Comparison of ENCODE assay signal across 16 mouse cellular contexts in the genomic region with DNA sequence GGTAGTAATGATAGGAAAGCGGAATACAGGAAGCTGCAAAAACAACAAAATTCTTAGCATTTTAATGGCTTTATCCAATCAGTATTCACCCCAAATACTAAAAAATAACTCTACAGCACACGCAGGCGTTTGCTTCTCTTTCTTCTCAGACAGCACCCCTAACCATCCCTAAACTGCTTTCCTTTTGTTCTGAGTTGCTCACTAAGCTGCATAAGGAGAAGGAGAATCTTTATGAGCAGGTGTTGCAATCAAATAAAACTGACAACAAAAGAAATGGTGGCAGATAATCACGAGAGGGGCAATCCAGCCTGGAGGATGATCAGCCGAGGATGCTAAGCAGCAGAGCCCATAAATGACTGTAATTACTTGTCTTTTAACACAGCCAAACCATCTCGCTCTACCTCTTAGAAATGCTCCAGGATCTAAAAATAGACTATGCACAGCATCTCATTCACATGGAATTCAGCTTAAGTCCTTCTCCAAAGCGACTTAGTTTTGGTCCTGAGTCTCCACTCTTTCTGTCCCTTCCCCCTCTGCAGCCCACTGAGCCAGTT. TPM values are rescaled to one million over a fixed set of nuclear protein-coding genes. Genes with fewer than 3 reads are reported as not detected.
DNase-seq lines count a peak whose midpoint lies in the region; ATAC-seq lines count a peak whose summit lies in the region.
"Had no signal": no experiment of that assay in that cellular context is flagged by ENCODE, and none has a peak within 500 bp of the region (broad histone marks: within the 10 kb centered on the region; RNA-seq: fewer than 3 reads in every experiment).

No protein-coding gene starts in this region.

- no peaks in the 10 kb centered on the region for H3K27me3 ChIP-seq in intestine, embryonic 16.5 days (replicated peaks; ENCODE audit: control insufficient read depth, insufficient read depth, low read length)
- no peaks in the 10 kb centered on the region for H3K27me3 ChIP-seq in intestine, embryonic 15.5 days (replicated peaks)
- H3K27me3 ChIP-seq in limb, embryonic 10.5 days (ENCODE audit: low read depth, poor library complexity, severe bottlenecking), result no peaks in the 10 kb centered on the region
- H3K27me3 ChIP-seq: hindbrain, embryonic 12.5 days had no signal

- no peak overlapping the region for H3K4me3 ChIP-seq in intestine, embryonic 16.5 days (ENCODE audit: low read length)
- H3K4me3 ChIP-seq in intestine, embryonic 15.5 days (replicated peaks), result no peak overlapping the region
- no peak overlapping the region for H3K4me3 ChIP-seq in limb, embryonic 10.5 days
- H3K4me3 ChIP-seq: hindbrain, embryonic 12.5 days had no signal

- 48% methylated on average over 7 of the region's 7 CpGs for WGBS in intestine, embryonic 16.5 days
- 49% methylated on average over 7 of the region's 7 CpGs for WGBS in intestine, embryonic 15.5 days
- WGBS in limb, embryonic 10.5 days, result 51% methylated on average over 7 of the region's 7 CpGs

- peaks cover 17% of the 10 kb centered on the region for H3K9me3 ChIP-seq in intestine, embryonic 16.5 days (ENCODE audit: control insufficient read depth, low read length)
- H3K9me3 ChIP-seq in intestine, embryonic 15.5 days, result no peaks in the 10 kb centered on the region
- H3K9me3 ChIP-seq in limb, embryonic 10.5 days (replicated peaks), result peaks cover 9% of the 10 kb centered on the region; the same call in 1 of the 2 replicates

- no peak for DNase-seq in frontal cortex, postnatal 10 days (ENCODE audit: low spot score in 2 of 2)
- DNase-seq in brain, adult 2 months (ENCODE audit: low read depth, low spot score), result peak; percentile 39
- no peak for DNase-seq in limb, embryonic 10.5 days (ENCODE audit: low spot score)
- DNase-seq in ovary, postnatal 14 days (ENCODE audit: low spot score), result no peak
- no peak for DNase-seq in spleen, adult 18-20 months
- DNase-seq: cerebellum, adult 11 months; cerebellum, postnatal 25 days; gastrocnemius, postnatal 14 days; kidney, adult 11 months; kidney, postnatal 10 days; liver, postnatal 0 days; right cerebral cortex, adult 18-20 months had no signal

- peaks cover 3% of the 10 kb centered on the region; the same call in 1 of the 2 replicates for H3K4me1 ChIP-seq in intestine, embryonic 16.5 days (ENCODE audit: control insufficient read depth, insufficient read depth, low read length)
- H3K4me1 ChIP-seq in intestine, embryonic 15.5 days (replicated peaks), result 0 out of 2 replicates have a peak, but pooled peaks cover 5% of the 10 kb centered on the region
- H3K4me1 ChIP-seq in limb, embryonic 10.5 days, result peaks cover 34% of the 10 kb centered on the region
- H3K4me1 ChIP-seq: hindbrain, embryonic 12.5 days had no signal

- H3K27ac ChIP-seq in intestine, embryonic 16.5 days (ENCODE audit: low read length), result peak overlapping the region; percentile 41; the same call in 1 of the 2 replicates
- H3K27ac ChIP-seq in intestine, embryonic 15.5 days, result no peak overlapping the region
- H3K27ac ChIP-seq in limb, embryonic 10.5 days, result peak overlapping the region; percentile 78; the same call in 1 of the 2 replicates
- H3K27ac ChIP-seq: hindbrain, embryonic 12.5 days had no signal

- H3K9ac ChIP-seq in intestine, embryonic 16.5 days (ENCODE audit: low read depth, low read length), result no peak overlapping the region
- H3K9ac ChIP-seq in intestine, embryonic 15.5 days, result no peak overlapping the region
- H3K9ac ChIP-seq: hindbrain, embryonic 12.5 days; liver, postnatal 0 days had no signal

- ATAC-seq in frontal cortex, adult (ENCODE audit: low TSS enrichment), result peak; percentile 78
- no peak for ATAC-seq in intestine, embryonic 16.5 days
- ATAC-seq in intestine, embryonic 15.5 days, result no peak
- ATAC-seq: liver, postnatal 0 days had no signal

- H3K36me3 ChIP-seq in intestine, embryonic 16.5 days (ENCODE audit: control insufficient read depth, insufficient read depth, low read length), result no peaks in the 10 kb centered on the region
- H3K36me3 ChIP-seq in intestine, embryonic 15.5 days, result no peaks in the 10 kb centered on the region
- H3K36me3 ChIP-seq in limb, embryonic 10.5 days, result no peaks in the 10 kb centered on the region
- H3K36me3 ChIP-seq: hindbrain, embryonic 12.5 days had no signal

- no peak overlapping the region for H3K4me2 ChIP-seq in intestine, embryonic 16.5 days (ENCODE audit: low read depth, low read length)
- H3K4me2 ChIP-seq in intestine, embryonic 15.5 days (replicated peaks), result no peak overlapping the region
- H3K4me2 ChIP-seq: hindbrain, embryonic 12.5 days had no signal

RNA-seq across cellular contexts. Expression of a gene that starts 48.5 kb away (rescaled TPM):
- polyA plus RNA-seq in intestine, embryonic 16.5 days (2015; fragmentation: Nextera tagmentation; extraction: Ambion mirVana), result 8.6 and 10.1 TPM in 2 replicates
- 9.7 and 10.2 TPM in 2 replicates for polyA plus RNA-seq in intestine, embryonic 15.5 days (2015; fragmentation: Nextera tagmentation; extraction: Ambion mirVana)
- polyA plus RNA-seq in limb, embryonic 10.5 days (2016; fragmentation: Nextera tagmentation; extraction: Ambion mirVana), result 7.2 and 10.0 TPM in 2 replicates
